Mouse (Mus musculus) embryonic fibroblast, embryonic 13.5 days (primary cell): ENCODE measurements at regions not wholly inside any gene's neighbourhood (a gene's known extent, or its start where the extent isn't known, plus 50 kb on each side); places are given as distances from the start of the nearest gene placed in this dataset.

Experiments used
- CTCF ChIP-seq: IDR thresholded peaks from 2 replicates; pipeline ENCODE4 v1.5.1; 2011; ENCODE audit warnings: mild to moderate bottlenecking, control low read depth, low read length, moderate library complexity, borderline replicate concordance; ENCODE audit not compliant: insufficient read depth
- POLR2A ChIP-seq: IDR thresholded peaks from 2 replicates; pipeline ENCODE4 v1.6.1; 2011; ENCODE audit warnings: low read depth, mild to moderate bottlenecking, control low read depth, low read length, moderate library complexity

GRCm38 (mm10) chr3:18626375-18626774 lies 678.2 kb downstream of the Cypt12 start:
- TF ChIP-seq CTCF (no peak), POLR2A (no peak)
